Mouse (Mus musculus): ENCODE data around the gene Phc1.

Phc1 gene

DNA sequence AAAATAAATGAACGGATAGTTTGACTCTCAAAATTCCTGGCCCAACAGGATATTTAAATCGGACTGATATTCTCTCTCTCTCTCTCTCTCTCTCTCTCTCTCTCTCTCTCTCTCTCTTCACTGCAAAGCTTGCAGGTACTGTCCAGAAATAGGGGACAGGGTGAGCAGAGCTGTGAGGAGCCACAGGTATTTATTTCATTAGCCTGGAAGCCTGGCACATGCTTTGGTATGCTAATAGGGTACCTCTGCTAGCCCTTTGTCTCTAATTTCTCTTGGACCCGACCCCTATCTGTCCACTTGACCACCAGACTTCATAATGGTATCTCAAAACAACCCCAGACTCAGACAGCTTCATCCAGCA lies 43.5 kb downstream of the Phc1 start:
- DNase-seq (ENCODE audit: low spot score in 2 of 2) = no peak

DNA sequence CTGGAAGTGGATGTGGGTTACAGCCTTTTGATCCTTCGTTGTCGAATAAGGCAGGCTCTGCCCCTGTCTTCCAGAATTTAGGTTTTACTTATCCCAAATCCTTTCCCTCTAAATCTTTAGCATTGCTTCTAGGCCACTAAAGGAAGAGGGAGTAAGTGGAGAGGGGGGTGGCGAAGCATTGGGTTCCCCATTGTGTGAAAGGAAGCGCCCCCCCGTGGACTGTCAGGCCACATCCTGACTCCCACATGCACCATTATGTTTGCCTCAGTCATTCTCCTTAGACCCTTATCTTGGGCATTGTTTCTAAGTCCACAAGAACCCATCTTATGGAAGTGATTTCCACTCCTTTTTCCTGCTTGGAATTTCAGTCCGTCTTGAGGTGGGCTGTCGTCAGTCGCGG lies 45.1 kb downstream of the Phc1 start:
- no peak for DNase-seq (ENCODE audit: low spot score in 2 of 2)

DNA sequence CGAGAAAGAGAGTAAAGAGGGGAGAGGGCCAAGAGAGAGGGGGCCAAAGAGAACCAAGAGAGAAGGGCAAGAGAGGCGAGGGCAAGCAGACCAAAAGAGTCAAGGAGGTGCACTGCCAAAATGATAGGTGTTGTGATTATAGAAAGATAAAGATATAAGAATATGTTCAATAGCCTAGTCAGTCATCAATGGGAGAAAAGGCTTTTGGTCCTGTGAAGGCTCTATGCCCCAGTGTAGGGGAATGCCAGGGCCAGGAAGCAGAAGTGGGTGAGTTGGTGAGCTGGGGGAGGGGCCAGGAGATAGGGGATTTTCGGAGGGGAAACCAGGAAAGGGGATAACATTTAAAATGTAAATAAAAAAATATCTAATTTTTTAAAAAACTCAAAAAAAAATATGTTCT lies 46.1 kb downstream of the Phc1 start:
- DNase-seq (ENCODE audit: low spot score in 2 of 2) = no peak

DNA sequence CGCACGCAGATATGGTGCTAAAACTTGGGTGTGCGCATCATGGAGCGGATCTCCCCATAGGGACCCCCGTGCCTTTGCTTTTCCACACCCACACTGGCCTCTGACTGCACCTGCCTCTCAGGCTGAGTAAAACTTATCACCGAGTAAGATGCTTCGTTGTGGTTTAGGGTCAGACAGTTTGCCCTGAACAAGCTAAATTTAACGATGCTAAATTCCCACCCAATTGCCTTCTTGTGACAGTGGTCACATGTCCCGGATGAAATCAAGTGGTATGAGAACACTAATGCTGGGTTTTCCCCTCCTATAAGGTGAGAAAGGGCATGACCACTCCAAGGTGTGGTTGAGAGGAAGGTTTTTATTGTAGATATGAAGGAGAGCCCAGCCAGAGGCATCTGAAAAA lies 46.6 kb downstream of the Phc1 start:
- DNase-seq (ENCODE audit: low spot score in 2 of 2) = no peak

GRCm38 (mm10) chr6:122293121-122293520 lies 47.2 kb downstream of the Phc1 start:
- DNase-seq (ENCODE audit: low spot score in 2 of 2) = no peak

DNA sequence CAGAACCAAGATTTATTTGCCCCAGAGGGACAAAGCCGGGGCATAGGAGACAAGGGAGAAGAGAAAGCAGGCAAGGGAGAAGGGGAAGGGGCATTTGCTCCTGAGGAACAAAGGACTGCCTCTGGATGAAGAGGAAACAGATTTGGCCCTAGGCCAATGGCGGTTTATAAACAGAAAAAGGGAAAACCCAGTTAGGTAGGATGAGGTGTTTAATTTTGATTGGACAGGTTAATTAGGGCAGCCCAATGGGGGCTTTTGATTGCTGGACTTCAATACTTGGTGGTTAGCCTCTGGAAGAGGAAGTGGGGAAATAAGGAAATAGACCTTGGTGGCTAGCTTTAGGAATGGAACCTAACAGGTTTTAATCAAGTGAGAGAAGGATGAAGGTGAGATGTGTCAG lies 48.2 kb downstream of the Phc1 start:
- DNase-seq (ENCODE audit: low spot score in 2 of 2) = no peak

DNA sequence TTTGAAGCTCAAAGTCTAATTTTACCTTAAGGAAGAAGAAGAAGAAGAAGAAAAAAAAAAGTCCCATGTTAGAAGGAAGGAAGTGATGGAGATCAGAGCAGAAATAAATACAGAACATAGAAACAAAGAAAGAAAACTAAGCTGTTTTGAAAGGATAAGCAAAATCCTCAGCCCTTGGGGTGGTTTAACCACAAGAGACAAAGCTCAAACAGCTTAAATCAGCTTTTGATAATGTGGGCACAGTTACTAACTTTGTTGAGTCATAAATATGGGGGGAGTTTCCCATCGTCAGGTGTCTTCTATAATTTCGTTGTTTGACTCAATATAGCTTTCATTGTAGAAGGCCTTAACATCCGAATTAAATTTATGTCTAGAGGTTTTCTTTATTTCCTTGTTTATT lies 48.6 kb downstream of the Phc1 start:
- DNase-seq (ENCODE audit: low spot score in 2 of 2) = no peak

- DNase-seq (ENCODE audit: low spot score in 2 of 2) = no peak
These were observed 49.1 kb downstream of the Phc1 start for GRCm38 (mm10) chr6:122291264-122291663.

- no peak for DNase-seq (ENCODE audit: low spot score in 2 of 2)
These were observed 50.1 kb downstream of the Phc1 start for GRCm38 (mm10) chr6:122290253-122290652.

- DNase-seq (ENCODE audit: low spot score in 2 of 2) = no peak
These were observed 51.0 kb downstream of the Phc1 start for GRCm38 (mm10) chr6:122289313-122289712.

DNA sequence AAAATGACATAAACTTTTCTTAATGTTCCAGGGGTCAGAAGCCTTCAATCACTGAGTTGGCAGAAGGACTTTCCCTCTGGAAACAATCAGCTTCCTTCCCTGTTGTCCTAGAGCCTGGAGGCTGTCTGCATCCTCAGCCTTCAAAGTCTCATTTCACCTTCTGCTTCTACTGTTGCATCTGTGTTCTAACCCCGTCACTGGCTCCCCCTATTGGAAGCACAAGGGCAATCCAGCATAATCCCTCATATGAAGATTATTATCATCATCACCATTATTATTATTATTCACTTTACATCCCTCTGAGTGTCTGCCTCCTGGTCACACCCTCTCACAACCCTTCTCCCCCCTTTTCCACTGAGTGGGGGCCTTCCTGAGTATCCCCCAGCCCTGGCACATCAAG lies 52.1 kb downstream of the Phc1 start:
- no peak for DNase-seq (ENCODE audit: low spot score in 2 of 2)

DNA sequence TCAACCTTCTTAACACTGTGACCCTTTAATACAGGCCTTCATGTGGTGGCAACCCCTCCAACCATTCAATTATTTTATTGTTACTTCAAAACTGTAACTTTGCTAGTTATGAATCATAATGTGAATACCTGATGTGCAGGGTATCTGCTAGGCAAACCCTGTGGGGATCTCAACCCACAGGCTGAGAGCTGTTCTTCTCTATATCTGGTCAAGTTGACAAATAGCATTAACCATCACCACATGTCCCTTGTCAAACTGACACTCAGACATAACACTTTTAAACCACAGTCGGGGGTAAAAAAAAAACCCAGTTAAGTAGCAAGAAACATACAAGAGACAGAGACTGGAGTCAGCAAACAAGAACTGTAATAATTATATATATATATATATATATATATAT lies 55.5 kb downstream of the Phc1 start:
- DNase-seq (ENCODE audit: low spot score in 2 of 2) = no peak

- DNase-seq (ENCODE audit: low spot score in 2 of 2) = no peak
These were observed 56.1 kb downstream of the Phc1 start for GRCm38 (mm10) chr6:122284304-122284703.

DNA sequence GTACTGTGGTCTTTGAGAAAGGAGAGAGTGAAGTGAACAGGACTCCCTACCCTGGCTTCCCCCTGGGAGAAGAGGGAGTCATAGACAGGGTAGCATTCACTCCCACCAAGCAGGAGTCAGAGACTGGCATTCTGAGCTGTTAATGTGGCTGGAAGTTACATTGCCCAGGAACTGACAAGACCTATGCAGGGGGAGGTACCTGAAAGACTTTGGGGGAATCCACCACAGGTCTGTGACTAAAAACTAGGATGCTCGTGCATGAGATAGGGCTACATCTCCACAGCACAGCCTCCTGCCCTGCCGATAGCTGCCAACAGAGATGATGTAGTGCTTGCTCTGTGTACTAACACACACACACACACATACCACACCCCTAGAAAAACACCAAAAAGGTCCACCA lies 56.9 kb downstream of the Phc1 start:
- no peak for DNase-seq (ENCODE audit: low spot score in 2 of 2)

GRCm38 (mm10) chr6:122282782-122283181 lies 57.6 kb downstream of the Phc1 start, which contains the start of gene Klrg1:
Klrg1 (minus strand) TSS chr6:122282882.
- no peak for DNase-seq (ENCODE audit: low spot score in 2 of 2)

DNA sequence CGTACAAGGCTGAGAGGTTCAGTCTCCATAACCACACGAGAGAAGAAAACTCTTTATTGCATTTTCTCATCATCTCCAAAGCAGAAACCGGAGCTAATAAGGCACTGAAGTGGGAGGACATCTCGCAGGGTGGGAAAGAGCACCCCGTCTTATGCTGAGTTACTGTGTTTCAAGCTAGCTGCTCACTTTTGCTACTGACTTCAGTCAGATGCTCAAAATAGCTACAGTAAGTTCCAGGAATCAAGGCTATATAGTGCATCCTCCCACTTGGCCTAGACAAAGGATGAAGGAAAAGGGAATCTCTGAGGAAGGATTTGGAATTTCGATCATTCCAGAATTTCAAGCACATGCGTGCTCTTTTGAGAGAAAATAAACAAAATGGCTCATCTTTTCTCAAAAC lies 63.8 kb downstream of the Phc1 start:
- no peak for DNase-seq (ENCODE audit: low spot score in 2 of 2)

- no peak for DNase-seq (ENCODE audit: low spot score in 2 of 2)
These were observed 65.8 kb downstream of the Phc1 start for GRCm38 (mm10) chr6:122274546-122274945.

GRCm38 (mm10) chr6:122270152-122270551 lies 70.2 kb downstream of the Phc1 start:
- no peak for DNase-seq (ENCODE audit: low spot score in 2 of 2)

DNA sequence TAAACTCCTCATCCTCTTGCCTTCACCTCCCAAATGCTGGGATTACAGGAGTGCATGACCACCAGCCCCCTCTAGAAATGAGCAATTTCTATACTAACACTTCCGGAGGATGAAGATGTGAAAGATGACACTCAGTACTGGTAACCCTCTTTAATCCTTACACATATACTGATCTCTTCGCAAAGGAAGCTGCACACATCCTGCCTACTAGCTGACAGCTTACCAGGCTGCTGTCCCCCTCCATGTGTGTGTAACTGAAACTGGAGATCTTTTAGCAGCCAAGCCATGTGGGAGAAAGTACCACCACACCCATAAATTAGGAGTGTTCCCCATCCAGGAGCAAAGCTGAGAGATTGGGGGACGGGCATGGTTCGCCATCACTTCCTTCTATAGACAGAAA lies 71.2 kb downstream of the Phc1 start:
- no peak for DNase-seq (ENCODE audit: low spot score in 2 of 2)

GRCm38 (mm10) chr6:122268561-122268960 lies 71.8 kb downstream of the Phc1 start:
- DNase-seq (ENCODE audit: low spot score in 2 of 2) = peak in 1 of 2 experiments; percentile 14
